Mouse (Mus musculus) kidney, postnatal 0 days (tissue): ENCODE measurements around the gene Polr3h. TPM values are rescaled to one million over a fixed set of nuclear protein-coding genes. Genes with fewer than 3 reads are reported as not detected.
A peak's percentile ranks its signal among the peaks of the same experiment; 100 is the strongest.
"Not testable (repeated sequence)": the region's sequence is repeated elsewhere in the genome, so short reads cannot be mapped to it uniquely, and the experiment has no call there.

Experiments used
- ATAC-seq: fragments of 200-750 bp; cut with Nextera tagmentation; replicated peaks from 2 replicates; pipeline ENCODE4 v1.8.0; 2017; ENCODE audit warnings: low read depth, moderate number of reproducible peaks, moderate TSS enrichment, moderate library complexity; ENCODE audit not compliant: low FRiP score
- DNase-seq: peaks from one replicate; pipeline ENCODE4 v3.0.0-alpha.2; 2016; ENCODE audit warnings: low spot score
- H3K27ac ChIP-seq: fragments of 300-500 bp; sonication (generic); 2 replicates; pipeline ENCODE4 v1.5.1; 2014; ENCODE audit warnings: mild to moderate bottlenecking
- H3K27me3 ChIP-seq: fragments of 300-500 bp; sonication (generic); 2 replicates; pipeline ENCODE4 v1.6.1; 2014; ENCODE audit warnings: low read length, mixed read lengths; ENCODE audit not compliant: insufficient read depth
- H3K36me3 ChIP-seq: fragments of 300-500 bp; sonication (generic); 2 replicates; pipeline ENCODE4 v1.6.1; 2014; ENCODE audit warnings: low read length, mixed read lengths; ENCODE audit not compliant: insufficient read depth
- H3K4me1 ChIP-seq: fragments of 300-500 bp; sonication (generic); replicated peaks from 2 replicates; pipeline ENCODE4 v1.6.1; 2014; ENCODE audit warnings: antibody characterized with exemption, low read length, mixed read lengths; ENCODE audit not compliant: insufficient read depth
- H3K4me2 ChIP-seq: fragments of 300-500 bp; sonication (generic); 2 replicates; pipeline ENCODE4 v1.6.1; 2014; ENCODE audit warnings: mild to moderate bottlenecking, low read length, moderate library complexity, mixed read lengths
- H3K4me3 ChIP-seq: fragments of 300-500 bp; sonication (generic); replicated peaks from 2 replicates; pipeline ENCODE4 v1.5.1; 2014; ENCODE audit warnings: low read depth, low read length
- H3K9ac ChIP-seq: fragments of 300-500 bp; sonication (generic); 2 replicates; pipeline ENCODE4 v1.6.1; 2014; ENCODE audit warnings: low read depth, low read length
- H3K9me3 ChIP-seq: fragments of 300-500 bp; sonication (generic); replicated peaks from 2 replicates; pipeline ENCODE4 v1.6.1; 2016; ENCODE audit warnings: low read length, inconsistent platforms, mixed read lengths
- CTCF ChIP-seq: IDR thresholded peaks from 2 replicates; pipeline ENCODE4 v1.5.1; 2016; ENCODE audit warnings: antibody characterized with exemption, low read depth, mild to moderate bottlenecking, moderate library complexity
- WGBS: fragments of 180-500 bp; shearing (Covaris S2); extraction: QIAGEN DNeasy Blood & Tissue Kit; methylation state at CpG from one replicate; pipeline ENCODE4 v1.1.7; 2014; 5-methylcytosine and 5-hydroxymethylcytosine counted together
- polyA plus RNA-seq: library from polyadenylated mRNA; unstranded; fragments of >200 nt; fragmentation: Nextera tagmentation; extraction: Ambion mirVana; gene quantifications from 2 replicates; pipeline ENCODE4 v1.2.1, GENCODE M21; 2015

The Polr3h gene
- 122 and 129 TPM in 2 replicates for polyA plus RNA-seq

GRCm38 (mm10) chr15:81925760-81926445, at the start of gene Polr3h:
Gene Polr3h, minus strand, starts transcription at chr15:81926240.
- Histone ChIP-seq H3K9me3 (no peaks in the 10 kb centered on the region), H3K27me3 (no peaks in the 10 kb centered on the region), H3K9ac (peak within 1 kb of the TSS; percentile 71), H3K4me3 (peak within 1 kb of the TSS; percentile 59), H3K4me1 (peaks cover 25% of the 10 kb centered on the region), H3K4me2 (peak within 1 kb of the TSS; percentile 76), H3K27ac (peak within 1 kb of the TSS; percentile 86), H3K36me3 (0 out of 2 replicates have a peak, but pooled peaks cover 5% of the 10 kb centered on the region)
- ATAC-seq (peak; percentile 91), DNase-seq (peak; percentile 99)
- under 1% methylated on average over 54 of the region's 54 CpGs for WGBS
- TF ChIP-seq CTCF, result no peak

GRCm38 (mm10) chr15:81975156-81975555, 49.1 kb upstream of the Polr3h start:
- H3K4me1 ChIP-seq, H3K9ac ChIP-seq, H3K27ac ChIP-seq, DNase-seq, H3K4me3 ChIP-seq, H3K27me3 ChIP-seq, ATAC-seq, H3K36me3 ChIP-seq, H3K9me3 ChIP-seq, H3K4me2 ChIP-seq: not testable (repeated sequence)
- 92% methylated on average over 8 of the region's 8 CpGs for WGBS

GRCm38 (mm10) chr15:81970498-81970897, 44.5 kb upstream of the Polr3h start:
- not testable (repeated sequence) for ATAC-seq
- WGBS, result 89% methylated on average over 4 of the region's 4 CpGs

GRCm38 (mm10) chr15:81969635-81970034, 43.6 kb upstream of the Polr3h start:
- not testable (repeated sequence) for H3K4me1 ChIP-seq, H3K4me2 ChIP-seq, H3K27ac ChIP-seq, H3K4me3 ChIP-seq, H3K36me3 ChIP-seq, H3K9me3 ChIP-seq, H3K27me3 ChIP-seq, H3K9ac ChIP-seq, ATAC-seq, DNase-seq
- 62% methylated on average over 6 of the region's 6 CpGs for WGBS

More at GRCm38 (mm10) chr15:81970498-81970897, 44.5 kb upstream of the Polr3h start:
- H3K4me1 ChIP-seq, DNase-seq, H3K4me2 ChIP-seq, H3K36me3 ChIP-seq, H3K27me3 ChIP-seq, H3K9me3 ChIP-seq, H3K27ac ChIP-seq, H3K4me3 ChIP-seq, H3K9ac ChIP-seq: not testable (repeated sequence)

- no peaks in the 10 kb centered on the region for H3K36me3 ChIP-seq
- peak; percentile 42 for DNase-seq
- no peak overlapping the region for H3K4me3 ChIP-seq
- TF ChIP-seq CTCF, result no peak
- H3K4me1 ChIP-seq, result no peaks in the 10 kb centered on the region
- H3K27me3 ChIP-seq, result no peaks in the 10 kb centered on the region
- no peak overlapping the region for H3K4me2 ChIP-seq
- ATAC-seq, result no peak
- H3K9ac ChIP-seq, result no peak overlapping the region
- WGBS, result 38% methylated on average over 7 of the region's 7 CpGs
- H3K9me3 ChIP-seq, result no peaks in the 10 kb centered on the region
- H3K27ac ChIP-seq, result no peak overlapping the region
Measured at GRCm38 (mm10) chr15:81969173-81969572, 43.1 kb upstream of the Polr3h start.

GRCm38 (mm10) chr15:81968447-81968846, 42.4 kb upstream of the Polr3h start:
- Histone ChIP-seq H3K27ac (no peak overlapping the region), H3K36me3 (no peaks in the 10 kb centered on the region), H3K4me2 (no peak overlapping the region), H3K4me3 (no peak overlapping the region), H3K9ac (no peak overlapping the region), H3K9me3 (no peaks in the 10 kb centered on the region), H3K4me1 (no peaks in the 10 kb centered on the region), H3K27me3 (no peaks in the 10 kb centered on the region)
- ATAC-seq (no peak), DNase-seq (no peak)
- 46% methylated on average over 2 of the region's 2 CpGs for WGBS
- TF ChIP-seq CTCF, result no peak

GRCm38 (mm10) chr15:81967821-81968220, 41.8 kb upstream of the Polr3h start:
- TF ChIP-seq CTCF, result no peak
- DNase-seq, result no peak
- Histone ChIP-seq H3K27me3 (no peaks in the 10 kb centered on the region), H3K36me3 (no peaks in the 10 kb centered on the region), H3K27ac (no peak overlapping the region), H3K9me3 (no peaks in the 10 kb centered on the region), H3K4me3 (no peak overlapping the region), H3K4me1 (no peaks in the 10 kb centered on the region), H3K4me2 (no peak overlapping the region), H3K9ac (no peak overlapping the region)
- WGBS, result 87% methylated on average over 5 of the region's 5 CpGs
- no peak for ATAC-seq
